Mouse (Mus musculus): Measurements from ENCODE around the gene Nr2e1. TPM values are rescaled to one million over a fixed set of nuclear protein-coding genes. Genes with fewer than 3 reads are reported as not detected.

Nr2e1 gene
- polyA plus RNA-seq, 1 experiment = not detected

DNA sequence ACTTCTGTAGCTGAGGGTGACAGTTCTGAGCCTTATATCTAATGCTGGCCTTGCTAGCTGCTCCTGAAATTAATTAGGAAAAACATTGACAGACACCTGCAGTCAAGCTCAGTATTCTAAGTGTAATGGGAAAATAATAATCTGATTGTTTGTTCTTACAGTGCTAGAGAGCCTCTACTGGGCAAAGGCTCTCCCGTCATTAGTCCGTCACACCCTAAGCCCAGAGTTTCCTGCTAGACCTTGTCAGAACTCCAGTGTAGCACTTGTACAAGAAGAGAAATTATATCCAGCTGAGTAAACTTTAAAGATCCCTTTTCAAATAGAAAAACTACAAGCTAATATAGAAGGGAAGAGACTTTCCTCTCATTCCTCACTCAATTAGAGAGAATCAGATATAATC is 60.5 kb downstream of the Nr2e1 start:
- peaks cover 8% of the 10 kb centered on the region for H3K4me1 ChIP-seq (ENCODE audit: control insufficient read depth, insufficient read depth, low read length)
- DNase-seq = no peak
- H3K4me3 ChIP-seq (replicated peaks; ENCODE audit: extremely low read depth, low read depth, low read length) = no peak overlapping the region
- TF ChIP-seq CTCF (IDR thresholded peaks at IDR 0.05; ENCODE audit: insufficient read depth, low read length) (no peak), POLR2A (IDR thresholded peaks at IDR 0.05; ENCODE audit: borderline replicate concordance, extremely low read depth, low read depth, low read length) (no peak)
- 22% methylated on average over 2 of the region's 2 CpGs for WGBS

DNA sequence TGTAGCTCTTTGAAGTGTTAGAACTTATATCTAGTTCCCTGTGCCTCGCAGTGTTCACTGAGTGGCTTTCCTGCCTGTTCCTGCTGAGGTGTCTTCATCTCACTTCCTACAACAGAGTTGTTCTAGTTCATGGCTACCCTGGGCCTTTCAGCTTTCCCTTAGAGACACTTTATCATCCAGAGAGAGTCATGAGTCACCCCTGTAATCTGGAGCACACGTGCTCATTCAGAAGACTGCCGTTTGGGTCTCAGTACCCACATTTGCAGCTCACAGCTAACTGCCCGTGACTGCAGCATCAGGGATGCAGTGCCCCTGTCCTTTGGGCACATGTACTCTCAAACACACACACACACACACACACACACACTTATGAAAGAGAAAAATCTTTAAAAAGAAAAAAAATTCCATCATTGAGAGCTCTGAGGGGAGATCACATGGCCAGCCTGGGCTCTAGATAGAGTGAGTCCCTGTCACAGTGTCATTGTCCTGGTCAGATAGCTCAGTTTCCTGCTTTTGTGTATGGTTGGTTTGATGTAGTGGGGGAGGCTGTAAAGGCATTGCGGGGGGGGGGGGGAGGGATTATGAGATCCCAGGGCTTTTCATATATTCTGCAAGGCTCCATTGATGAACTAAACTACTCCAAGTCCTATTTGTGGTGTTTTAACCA is 62.0 kb downstream of the Nr2e1 start:
- WGBS = 40% methylated on average over 5 of the region's 5 CpGs
- Histone ChIP-seq H3K4me3 (replicated peaks; ENCODE audit: extremely low read depth, low read depth, low read length) (no peak overlapping the region), H3K4me1 (ENCODE audit: control insufficient read depth, insufficient read depth, low read length) (peaks cover 8% of the 10 kb centered on the region)
- no peak for DNase-seq
- TF ChIP-seq CTCF (IDR thresholded peaks at IDR 0.05; ENCODE audit: insufficient read depth, low read length) = no peak
- no peak for TF ChIP-seq POLR2A (IDR thresholded peaks at IDR 0.05; ENCODE audit: borderline replicate concordance, extremely low read depth, low read depth, low read length)

DNA sequence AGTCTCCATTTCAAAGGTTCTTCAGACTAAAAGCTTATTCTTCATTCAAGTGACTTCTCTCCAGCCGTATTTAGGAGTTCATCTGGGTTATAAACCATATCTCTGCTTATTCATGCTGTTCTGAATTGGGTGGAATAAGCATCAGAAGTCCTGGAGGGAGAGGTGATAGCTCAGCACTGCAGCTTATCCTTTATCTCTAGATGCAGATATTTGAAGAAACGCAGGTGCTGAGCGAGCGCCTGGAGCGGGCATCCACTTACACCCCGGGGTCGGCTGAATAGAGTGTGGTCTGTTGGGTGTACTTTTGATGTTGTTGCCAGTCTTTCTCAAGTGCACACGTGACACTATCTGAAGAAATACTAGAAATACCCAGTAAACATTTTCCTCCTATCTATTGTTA is 65.1 kb downstream of the Nr2e1 start:
- DNase-seq = no peak
- Histone ChIP-seq H3K4me1 (ENCODE audit: control insufficient read depth, insufficient read depth, low read length) (peaks cover 8% of the 10 kb centered on the region), H3K4me3 (replicated peaks; ENCODE audit: extremely low read depth, low read depth, low read length) (no peak overlapping the region)
- TF ChIP-seq CTCF (IDR thresholded peaks at IDR 0.05; ENCODE audit: insufficient read depth, low read length) (no peak), POLR2A (IDR thresholded peaks at IDR 0.05; ENCODE audit: borderline replicate concordance, extremely low read depth, low read depth, low read length) (no peak)
- WGBS = 68% methylated on average over 8 of the region's 8 CpGs

DNA sequence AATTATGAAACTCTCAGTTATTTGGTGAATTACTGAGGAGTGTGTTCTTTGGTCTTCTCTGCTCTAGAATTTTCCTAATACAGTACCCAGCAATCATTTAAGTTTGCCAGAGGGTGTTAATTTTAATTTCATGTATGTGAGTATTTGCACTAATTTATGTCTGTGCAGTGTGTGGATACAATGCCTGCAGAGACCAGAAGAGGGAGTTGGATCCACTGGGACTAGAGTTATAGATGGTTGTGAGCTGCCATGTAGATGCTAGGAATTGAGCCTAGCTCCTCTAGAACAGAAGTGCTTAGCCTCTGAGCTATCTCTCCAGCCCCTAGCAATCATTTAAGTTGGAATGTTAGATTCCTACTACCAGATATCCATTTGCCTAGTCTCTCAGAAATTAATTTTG is 69.3 kb downstream of the Nr2e1 start:
- no peak for DNase-seq
- TF ChIP-seq POLR2A (IDR thresholded peaks at IDR 0.05; ENCODE audit: borderline replicate concordance, extremely low read depth, low read depth, low read length) = no peak
- TF ChIP-seq CTCF (IDR thresholded peaks at IDR 0.05; ENCODE audit: insufficient read depth, low read length) = no peak
- Histone ChIP-seq H3K4me1 (ENCODE audit: control insufficient read depth, insufficient read depth, low read length) (peaks cover 2% of the 10 kb centered on the region; the same call in 1 of the 2 replicates), H3K4me3 (replicated peaks; ENCODE audit: extremely low read depth, low read depth, low read length) (no peak overlapping the region)

Other genes starting within 250 kb of the Nr2e1 start
- 5.0 and 7.7 TPM in 2 replicates for gene Afg1l, start 105.1 kb downstream of the Nr2e1 start, polyA plus RNA-seq (2012; rRNA removed)
- gene Snx3, start 81.6 kb downstream of the Nr2e1 start, polyA plus RNA-seq (2012; rRNA removed) = 236 and 380 TPM in 2 replicates
- 20.6 and 21.9 TPM in 2 replicates for gene Ostm1, start 190 bp upstream of the Nr2e1 start, polyA plus RNA-seq (2012; rRNA removed)
- gene Sec63, start 177.9 kb upstream of the Nr2e1 start, polyA plus RNA-seq (2012; rRNA removed) = 12.9 and 16.4 TPM in 2 replicates

All from lung, adult 2 months (tissue).